Mouse (Mus musculus): ENCODE results near the gene Gm12789. TPM values are rescaled to one million over a fixed set of nuclear protein-coding genes. Genes with fewer than 3 reads are reported as not detected.
A peak's percentile ranks its signal among the peaks of the same experiment; 100 is the strongest.

The Gm12789 gene
- polyA plus RNA-seq, 2 experiments = not detected

GRCm38 (mm10) chr4:101998267-101998922 is 12.0 kb downstream of the Gm12789 start:
- no peak overlapping the region for H3K4me2 ChIP-seq (replicated peaks; ENCODE audit: low read depth, low read length, severe bottlenecking)
- H3K4me3 ChIP-seq (replicated peaks; ENCODE audit: low read length) = no peak overlapping the region
- no peaks in the 10 kb centered on the region for H3K36me3 ChIP-seq (ENCODE audit: control insufficient read depth, insufficient read depth, low read length)
- no peaks in the 10 kb centered on the region for H3K27me3 ChIP-seq (ENCODE audit: control insufficient read depth, insufficient read depth, low read length)
- no peaks in the 10 kb centered on the region for H3K9me3 ChIP-seq (ENCODE audit: control insufficient read depth, low read length)
- no peak overlapping the region for H3K9ac ChIP-seq (ENCODE audit: low read depth, low read length, severe bottlenecking)
- ATAC-seq (ENCODE audit: low FRiP score, low read depth) = peak; percentile 77; the same call in 1 of the 2 replicates
- WGBS = 40% methylated on average over 15 of the region's 15 CpGs
- H3K27ac ChIP-seq (replicated peaks; ENCODE audit: low read depth, low read length) = no peak overlapping the region
- TF ChIP-seq POLR2A (IDR thresholded peaks at IDR 0.05; ENCODE audit: borderline replicate concordance, extremely low read depth, insufficient read depth, insufficient read length) = no peak
- no peaks in the 10 kb centered on the region for H3K4me1 ChIP-seq (ENCODE audit: control insufficient read depth, insufficient read depth, low read length)
- DNase-seq (ENCODE audit: low spot score) = peak; percentile 93

DNA sequence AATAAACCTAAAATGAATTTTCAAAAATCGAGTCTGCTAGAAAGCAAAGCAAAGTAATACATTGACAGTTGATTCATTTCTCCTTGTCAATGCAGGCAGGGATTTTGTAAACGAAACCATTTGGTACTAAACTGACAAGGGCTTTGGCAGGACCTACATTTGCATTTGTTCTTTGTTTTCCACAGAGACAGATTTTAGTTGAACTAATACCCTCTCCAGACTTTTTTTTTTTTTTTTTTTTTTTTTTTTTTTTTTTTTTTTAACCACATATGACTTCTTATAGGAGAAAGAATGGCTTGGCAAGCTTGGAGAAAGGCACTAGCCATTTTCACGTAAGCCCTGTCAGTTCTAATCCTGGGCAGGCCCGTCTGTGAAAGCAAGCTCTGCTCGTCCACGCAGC is 40.2 kb downstream of the Gm12789 start:
- WGBS = 90% methylated on average over 6 of the region's 6 CpGs
- Histone ChIP-seq H3K4me2 (replicated peaks; ENCODE audit: low read depth, low read length, severe bottlenecking) (no peak overlapping the region), H3K27ac (replicated peaks; ENCODE audit: low read depth, low read length) (no peak overlapping the region), H3K9me3 (ENCODE audit: control insufficient read depth, low read length) (no peaks in the 10 kb centered on the region), H3K4me3 (replicated peaks; ENCODE audit: low read length) (no peak overlapping the region), H3K27me3 (ENCODE audit: control insufficient read depth, insufficient read depth, low read length) (no peaks in the 10 kb centered on the region), H3K4me1 (ENCODE audit: control insufficient read depth, insufficient read depth, low read length) (no peaks in the 10 kb centered on the region), H3K36me3 (ENCODE audit: control insufficient read depth, insufficient read depth, low read length) (no peaks in the 10 kb centered on the region), H3K9ac (ENCODE audit: low read depth, low read length, severe bottlenecking) (no peak overlapping the region)
- no peak for TF ChIP-seq POLR2A (IDR thresholded peaks at IDR 0.05; ENCODE audit: borderline replicate concordance, extremely low read depth, insufficient read depth, insufficient read length)
- ATAC-seq (ENCODE audit: low FRiP score, low read depth) (no peak), DNase-seq (ENCODE audit: low spot score) (no peak)

Other genes starting within 250 kb of the Gm12789 start
- gene B020004J07Rik, start 142.6 kb upstream of the Gm12789 start, polyA plus RNA-seq (2012; rRNA removed) = 0.08 TPM in 1 of 2 replicates, not detected in the other
- gene B020004J07Rik, start 142.6 kb upstream of the Gm12789 start, polyA plus RNA-seq (2014; fragmentation: Nextera tagmentation; extraction: Ambion mirVana) = not detected in 2 replicates
- gene C130073F10Rik, start 92.8 kb upstream of the Gm12789 start, polyA plus RNA-seq (2012; rRNA removed) = 0.06 TPM in 1 of 2 replicates, not detected in the other
- gene C130073F10Rik, start 92.8 kb upstream of the Gm12789 start, polyA plus RNA-seq (2014; fragmentation: Nextera tagmentation; extraction: Ambion mirVana) = 0.34 TPM in 1 of 2 replicates, not detected in the other
- not detected in 2 replicates for gene Gm12800, start 77.5 kb upstream of the Gm12789 start, polyA plus RNA-seq (2012; rRNA removed)
- gene Gm12800, start 77.5 kb upstream of the Gm12789 start, polyA plus RNA-seq (2014; fragmentation: Nextera tagmentation; extraction: Ambion mirVana) = not detected in 2 replicates
- gene Gm12794, start 46.2 kb upstream of the Gm12789 start, polyA plus RNA-seq (2012; rRNA removed) = not detected in 2 replicates
- not detected in 2 replicates for gene Gm12794, start 46.2 kb upstream of the Gm12789 start, polyA plus RNA-seq (2014; fragmentation: Nextera tagmentation; extraction: Ambion mirVana)
- not detected in 2 replicates for gene Gm12790, start 5.6 kb upstream of the Gm12789 start, polyA plus RNA-seq (2012; rRNA removed)
- gene Gm12790, start 5.6 kb upstream of the Gm12789 start, polyA plus RNA-seq (2014; fragmentation: Nextera tagmentation; extraction: Ambion mirVana) = not detected in 2 replicates
- gene Pde4b, start 100.9 kb downstream of the Gm12789 start, polyA plus RNA-seq (2012; rRNA removed) = 14.4 and 14.6 TPM in 2 replicates
- 18.3 and 21.1 TPM in 2 replicates for gene Pde4b, start 100.9 kb downstream of the Gm12789 start, polyA plus RNA-seq (2014; fragmentation: Nextera tagmentation; extraction: Ambion mirVana)

Data from limb, embryonic 14.5 days (tissue).